Mouse (Mus musculus) cortical plate, adult 2 months (tissue): ENCODE measurements around the gene Klhl36. TPM values are rescaled to one million over a fixed set of nuclear protein-coding genes. Genes with fewer than 3 reads are reported as not detected.

Experiments used
- H3K27ac ChIP-seq: fragments of 200-500 bp; 2 replicates; pipeline ENCODE4 v1.5.1; 2012; ENCODE audit warnings: low read length, control low read depth, inconsistent platforms; ENCODE audit not compliant: insufficient read depth
- H3K4me1 ChIP-seq: fragments of 200-500 bp; 2 replicates; pipeline ENCODE4 v1.6.1; 2011; ENCODE audit warnings: low read length; ENCODE audit not compliant: control insufficient read depth, insufficient read depth
- H3K4me3 ChIP-seq: fragments of 200-500 bp; 2 replicates; pipeline ENCODE4 v1.5.1; 2011; ENCODE audit warnings: mild to moderate bottlenecking, low read length, control low read depth; ENCODE audit not compliant: insufficient read depth
- CTCF ChIP-seq: fragments of 200-500 bp; IDR thresholded peaks from 2 replicates; pipeline ENCODE4 v1.5.1; 2011; ENCODE audit warnings: mild to moderate bottlenecking, control low read depth, low read length; ENCODE audit not compliant: insufficient read depth; ENCODE audit errors: extremely low read depth
- POLR2A ChIP-seq: fragments of 200-500 bp; IDR thresholded peaks from 2 replicates; pipeline ENCODE4 v1.6.1; 2011; ENCODE audit warnings: mild to moderate bottlenecking, low read length, control low read depth; ENCODE audit not compliant: insufficient read depth; ENCODE audit errors: extremely low read depth
- polyA plus RNA-seq: library from polyadenylated mRNA; depleted of rRNA; stranded (reverse); fragments of >200 nt; gene quantifications from 2 replicates; pipeline ENCODE4 v1.2.3, GENCODE M21; 2012

The Klhl36 gene
- polyA plus RNA-seq, 1 experiment, result 7.4 TPM

- Histone ChIP-seq H3K4me1 (no peaks in the 10 kb centered on the region), H3K4me3 (no peak overlapping the region), H3K27ac (no peak overlapping the region)
- no peak for TF ChIP-seq CTCF
- TF ChIP-seq POLR2A, result no peak
Measured at GRCm38 (mm10) chr8:119901349-119901748, 39.3 kb downstream of the Klhl36 start.

DNA sequence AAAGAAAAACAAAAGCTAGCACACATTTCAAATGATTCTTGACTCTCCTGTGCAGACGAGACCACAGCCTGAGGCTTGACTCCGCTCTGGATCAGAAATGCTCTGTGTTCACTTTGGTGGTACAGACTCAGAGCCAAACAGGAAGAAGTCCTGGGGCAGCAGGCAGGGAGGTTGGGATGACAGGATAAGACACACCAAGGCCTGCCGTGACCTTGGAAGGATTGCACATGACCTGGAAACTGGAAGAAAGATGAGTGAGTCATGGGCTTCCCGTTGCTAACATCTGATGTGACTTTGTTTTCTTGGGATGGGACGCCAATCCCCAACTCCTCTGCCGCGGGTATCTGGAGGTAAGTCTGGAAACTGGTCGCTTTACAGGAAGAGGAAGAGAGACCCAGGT, 39.9 kb downstream of the Klhl36 start:
- Histone ChIP-seq H3K27ac (no peak overlapping the region), H3K4me1 (no peaks in the 10 kb centered on the region), H3K4me3 (no peak overlapping the region)
- no peak for TF ChIP-seq CTCF
- no peak for TF ChIP-seq POLR2A

GRCm38 (mm10) chr8:119904323-119904911, 42.4 kb downstream of the Klhl36 start:
- H3K4me3 ChIP-seq, result no peak overlapping the region
- H3K4me1 ChIP-seq, result no peaks in the 10 kb centered on the region
- H3K27ac ChIP-seq, result no peak overlapping the region
- no peak for TF ChIP-seq CTCF
- TF ChIP-seq POLR2A, result no peak

DNA sequence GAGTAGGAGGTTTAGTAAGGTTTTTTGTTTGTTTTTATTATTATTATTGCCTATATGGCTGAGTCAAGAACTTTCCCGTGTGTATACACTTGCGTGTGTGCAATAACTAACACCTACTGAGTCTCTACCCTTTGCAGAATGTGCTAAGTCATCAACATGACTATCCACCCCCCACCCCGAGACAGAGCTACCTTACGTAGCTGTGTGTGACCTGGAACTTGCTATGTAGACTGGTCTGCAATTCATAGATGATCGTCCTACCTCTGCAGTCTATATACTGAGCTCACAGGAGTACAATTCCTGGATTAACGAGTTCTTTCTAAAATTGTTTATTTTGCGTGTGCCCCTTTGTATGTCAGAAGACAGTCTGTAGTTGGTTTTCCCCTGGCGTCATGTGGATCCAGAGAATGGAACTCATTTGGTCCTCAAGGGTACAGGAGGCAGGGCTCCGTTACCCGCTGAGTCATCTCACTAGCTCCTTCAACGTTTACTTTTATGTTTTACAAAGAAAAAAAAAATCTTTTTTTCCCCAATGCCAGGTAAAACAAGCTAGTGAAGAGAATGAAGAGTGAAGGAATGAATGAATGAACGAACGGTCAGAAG, 48.0 kb downstream of the Klhl36 start, which contains the start of gene Usp10:
Usp10 (plus strand) TSS at position 417 of the 603 bp plus-strand sequence.
- TF ChIP-seq CTCF (no peak), POLR2A (no peak)
- Histone ChIP-seq H3K4me3 (peak within 1 kb of the TSS; percentile 69), H3K27ac (peak within 1 kb of the TSS; percentile 79), H3K4me1 (peaks cover 2% of the 10 kb centered on the region)

DNA sequence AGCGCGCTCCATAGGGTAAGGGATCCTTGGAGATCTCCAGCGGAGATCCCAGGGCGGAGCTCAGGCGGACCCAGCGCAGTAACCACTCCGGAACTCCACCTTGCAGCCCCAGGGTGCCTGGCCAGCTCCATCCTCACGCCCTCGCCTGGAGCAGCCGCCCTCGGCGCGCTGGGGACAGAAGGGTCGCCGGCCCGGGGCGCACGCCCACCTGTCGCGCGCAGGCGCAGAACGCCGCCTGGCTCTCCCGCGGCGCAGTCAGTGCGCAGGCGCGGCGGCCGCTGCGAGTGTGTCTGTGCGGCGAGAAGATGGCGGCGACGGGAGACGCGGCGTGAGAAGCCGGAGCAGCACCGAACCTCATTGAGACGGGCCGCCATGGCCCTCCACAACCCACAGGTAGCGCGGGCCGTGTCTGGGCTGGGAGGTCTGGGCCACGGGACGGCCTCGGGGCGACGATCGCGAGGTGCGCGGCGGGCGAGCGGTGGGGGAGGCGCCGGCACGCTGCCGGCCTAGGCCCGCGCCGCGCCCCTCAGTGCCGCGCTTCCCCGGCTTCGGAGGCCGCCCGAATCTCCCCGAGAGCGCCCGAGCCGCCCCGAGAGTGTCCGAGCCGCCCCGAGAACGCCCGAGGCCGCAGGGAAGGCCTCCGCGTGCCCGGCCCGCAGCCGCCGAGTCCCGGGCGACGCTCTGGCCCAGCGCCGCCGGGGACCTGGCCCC, 48.6 kb downstream of the Klhl36 start, which contains the start of gene Gm20388:
Gm20388 (plus strand) TSS at position 295 of the 711 bp plus-strand sequence.
- peaks cover 2% of the 10 kb centered on the region for H3K4me1 ChIP-seq
- H3K27ac ChIP-seq, result peak within 1 kb of the TSS; percentile 79
- H3K4me3 ChIP-seq, result peak within 1 kb of the TSS; percentile 69
- TF ChIP-seq POLR2A, result peak; percentile 46; the same call in 1 of the 2 replicates
- no peak for TF ChIP-seq CTCF

DNA sequence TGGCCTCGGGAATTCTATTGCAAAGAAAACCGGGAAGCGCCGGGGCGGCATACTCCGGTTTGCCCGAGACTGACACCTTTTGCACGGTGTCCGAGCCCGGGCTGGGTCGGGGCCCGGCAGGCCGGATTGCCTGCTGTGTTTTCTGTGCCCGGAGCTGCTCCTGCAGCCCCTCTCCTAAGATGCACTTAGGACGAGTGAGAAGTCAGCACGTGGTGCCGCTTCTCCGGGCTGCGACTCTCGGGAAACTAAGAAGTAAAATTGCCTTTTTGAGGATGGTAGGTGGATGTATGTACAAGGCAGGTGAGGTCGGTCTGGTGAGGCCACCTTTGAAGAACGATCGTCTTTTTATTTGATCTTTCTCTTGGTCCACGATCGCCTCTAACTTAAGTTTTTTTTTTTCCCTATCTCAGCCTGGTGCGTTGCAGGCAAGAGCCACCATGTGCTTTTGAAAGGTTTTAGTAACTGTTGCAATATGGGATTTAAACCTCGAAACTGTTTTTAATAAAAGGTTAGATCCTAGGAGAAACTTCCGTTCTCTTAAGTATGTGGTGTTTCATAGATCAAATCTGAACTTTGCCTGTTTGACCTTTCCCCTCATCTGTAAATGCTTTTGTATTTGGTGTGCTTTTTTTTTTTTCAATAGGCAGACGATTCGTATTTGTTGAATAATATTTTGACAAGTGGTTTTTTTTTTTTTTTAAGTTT, 49.3 kb downstream of the Klhl36 start:
- 0 out of 2 replicates have a peak overlapping the region, but pooled peaks have one; percentile 39 for H3K27ac ChIP-seq
- H3K4me1 ChIP-seq, result peaks cover 2% of the 10 kb centered on the region
- no peak for TF ChIP-seq POLR2A
- no peak for TF ChIP-seq CTCF
- H3K4me3 ChIP-seq, result peak overlapping the region; percentile 69

DNA sequence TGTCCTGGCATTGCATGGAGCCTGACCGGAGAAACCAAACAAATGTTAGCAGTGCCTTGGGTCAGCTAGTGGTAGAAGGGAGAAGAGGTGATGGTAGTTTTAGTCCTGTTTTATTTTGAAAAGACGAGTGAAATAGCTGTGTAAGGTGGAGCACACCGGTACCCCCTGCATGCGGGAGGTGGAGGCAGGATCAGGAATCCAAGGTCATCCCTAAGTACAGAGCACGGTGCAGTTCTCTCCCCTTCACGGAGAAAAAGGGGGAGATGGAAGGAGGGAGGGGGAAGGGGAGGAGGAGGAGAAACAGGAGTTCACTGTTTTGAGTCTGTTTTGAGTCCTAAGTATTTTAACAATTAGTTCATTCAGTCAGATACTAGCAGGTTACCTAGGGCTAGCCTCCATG, 50.6 kb downstream of the Klhl36 start:
- Histone ChIP-seq H3K27ac (no peak overlapping the region), H3K4me3 (no peak overlapping the region), H3K4me1 (peaks cover 2% of the 10 kb centered on the region)
- TF ChIP-seq POLR2A (no peak), CTCF (no peak)

DNA sequence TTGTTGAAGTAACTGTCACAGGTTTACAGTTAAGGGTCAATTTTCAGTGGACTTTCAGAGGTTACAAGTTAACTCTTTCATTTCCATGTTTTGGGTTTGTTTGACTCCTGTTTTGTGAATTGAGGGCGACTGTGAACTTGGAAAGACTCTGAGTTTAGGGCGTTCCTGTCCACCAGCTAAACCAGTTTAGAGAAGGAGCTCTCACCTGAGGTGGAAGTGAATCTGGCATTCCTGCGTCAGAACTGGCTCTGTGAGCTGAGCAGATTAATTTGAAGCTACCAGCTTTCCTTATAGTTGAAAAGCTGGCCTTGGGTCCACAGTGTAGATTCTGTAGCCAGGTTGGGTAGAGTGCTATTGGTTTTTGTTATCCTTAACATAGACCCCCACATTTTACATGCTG, 51.1 kb downstream of the Klhl36 start:
- no peak overlapping the region for H3K4me3 ChIP-seq
- TF ChIP-seq CTCF (no peak), POLR2A (no peak)
- H3K27ac ChIP-seq, result no peak overlapping the region
- H3K4me1 ChIP-seq, result peaks cover 2% of the 10 kb centered on the region

- TF ChIP-seq POLR2A (no peak), CTCF (no peak)
- Histone ChIP-seq H3K4me1 (peaks cover 2% of the 10 kb centered on the region), H3K27ac (no peak overlapping the region), H3K4me3 (no peak overlapping the region)
Measured at GRCm38 (mm10) chr8:119914161-119914560, 52.1 kb downstream of the Klhl36 start.

DNA sequence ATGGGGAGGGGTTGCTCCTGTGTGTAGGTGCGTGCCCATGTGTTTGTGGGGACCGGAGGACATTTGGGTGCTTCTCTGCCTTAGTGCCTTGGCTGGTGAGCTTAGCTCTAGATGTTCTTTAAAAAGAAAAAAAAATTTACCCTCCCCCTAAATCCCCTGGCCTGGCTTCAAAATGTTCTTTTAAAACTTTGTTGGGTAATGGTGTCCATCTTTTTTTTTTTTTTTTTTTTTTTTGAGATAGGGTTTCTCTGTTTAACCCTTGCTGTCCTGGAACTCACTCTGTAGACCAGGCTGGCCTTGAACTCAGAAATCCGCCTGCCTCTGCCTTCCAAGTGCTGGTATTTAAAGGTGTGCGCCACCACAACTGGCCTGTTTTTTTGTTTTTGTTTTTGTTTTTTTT, 53.2 kb downstream of the Klhl36 start:
- TF ChIP-seq CTCF (no peak), POLR2A (no peak)

More for the DNA sequence above, 53.2 kb downstream of the Klhl36 start:
- Histone ChIP-seq H3K4me3 (no peak overlapping the region), H3K4me1 (peaks cover 2% of the 10 kb centered on the region), H3K27ac (no peak overlapping the region)
